Mouse (Mus musculus) MEL (cell line): ENCODE results near the gene Eid1.

Experiments
- CTCF ChIP-seq, 3 experiments: IDR thresholded peaks in 2 of 3; conservative IDR thresholded peaks in 1 of 3; 2 replicates each; pipeline ENCODE4 v1.5.1; 2011 to 2012; ENCODE audit warnings: low read length in 3 of 3, low read depth in 2 of 3, mild to moderate bottlenecking in 2 of 3, improper control_type of control experiment in 1 of 3, inconsistent platforms in 1 of 3, mixed read lengths in 1 of 3, moderate library complexity in 1 of 3; ENCODE audit not compliant: control insufficient read depth in 1 of 3, insufficient read depth in 1 of 3, poor library complexity in 1 of 3, severe bottlenecking in 1 of 3
- MYC ChIP-seq: IDR thresholded peaks from 2 replicates; pipeline ENCODE4 v1.6.1; 2011; ENCODE audit warnings: low read depth, mild to moderate bottlenecking, low read length, improper control_type of control experiment, moderate library complexity
- POLR2A ChIP-seq, 2 experiments: IDR thresholded peaks; 2 replicates each; pipeline ENCODE4 v1.6.1; 2011 to 2012; ENCODE audit warnings: low read length in 2 of 2, mild to moderate bottlenecking in 2 of 2, control low read depth in 1 of 2, improper control_type of control experiment in 1 of 2, low read depth in 1 of 2, moderate library complexity in 1 of 2; ENCODE audit not compliant: control insufficient read depth in 1 of 2, insufficient read depth in 1 of 2, poor library complexity in 1 of 2
- POLR2AphosphoS2 ChIP-seq: IDR thresholded peaks from 2 replicates; pipeline ENCODE4 v1.6.1; 2011; ENCODE audit warnings: low read length, improper control_type of control experiment
- TBP ChIP-seq: IDR thresholded peaks from 2 replicates; pipeline ENCODE4 v1.8.0; 2011; ENCODE audit warnings: low read depth, low read length, improper control_type of control experiment
- ZMIZ1 ChIP-seq: IDR thresholded peaks from 2 replicates; pipeline ENCODE4 v1.6.1; 2012; ENCODE audit warnings: low read depth, mild to moderate bottlenecking, inconsistent platforms, low read length, improper control_type of control experiment, moderate library complexity

DNA sequence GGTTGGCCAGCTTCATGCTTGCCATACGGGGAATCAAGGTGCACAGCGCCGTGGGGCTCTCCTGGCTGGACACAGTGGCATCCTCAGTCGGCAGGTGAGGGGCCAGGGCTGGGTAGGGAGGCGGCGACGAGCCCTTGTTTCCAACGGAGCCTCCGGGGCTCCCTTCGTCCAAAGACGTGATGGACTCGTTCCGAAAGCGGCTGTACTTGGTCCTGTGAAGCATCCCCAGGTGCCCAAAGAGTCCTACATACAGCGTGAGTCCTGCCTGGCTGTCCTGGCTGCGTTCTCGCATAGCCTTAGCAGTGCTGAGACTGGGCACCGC lies 50.2 kb downstream of the Eid1 start:
- TF ChIP-seq POLR2AphosphoS2 (no peak), POLR2A (IDR thresholded peaks at IDR 0.05; ENCODE audit: control insufficient read depth in 1 of 2, insufficient read depth in 1 of 2, low read depth in 1 of 2, low read length in 2 of 2, poor library complexity in 1 of 2) (no peak), MYC (no peak), CTCF (IDR thresholded peaks at IDR 0.05 in 2 of 3, conservative IDR thresholded peaks at IDR 0.05 in 1 of 3; ENCODE audit: control insufficient read depth in 1 of 3, insufficient read depth in 1 of 3, low read depth in 2 of 3, low read length in 3 of 3, poor library complexity in 1 of 3, severe bottlenecking in 1 of 3) (no peak), TBP (no peak), ZMIZ1 (no peak)
